Mouse (Mus musculus) liver, postnatal 0 days (tissue): ENCODE measurements at regions not wholly inside any gene's neighbourhood (a gene's known extent, or its start where the extent isn't known, plus 50 kb on each side); places are given as distances from the start of the nearest gene placed in this dataset.

Source experiments
- ATAC-seq: fragments of 200-750 bp; cut with Nextera tagmentation; 2 replicates; pipeline ENCODE4 v1.8.0; 2017; ENCODE audit warnings: mild to moderate bottlenecking, moderate library complexity
- DNase-seq: peaks from one replicate; pipeline ENCODE4 v3.0.0-alpha.2; 2016
- H3K27ac ChIP-seq: fragments of 300-500 bp; sonication (generic); 2 replicates; pipeline ENCODE4 v1.5.1; 2014; ENCODE audit warnings: antibody characterized with exemption, moderate library complexity, mild to moderate bottlenecking, low read depth
- H3K27me3 ChIP-seq: fragments of 300-500 bp; sonication (generic); 2 replicates; pipeline ENCODE4 v1.6.1; 2014; ENCODE audit warnings: low read length, control low read depth, mixed read lengths; ENCODE audit not compliant: insufficient read depth
- H3K36me3 ChIP-seq: fragments of 300-500 bp; sonication (generic); replicated peaks from 2 replicates; pipeline ENCODE4 v1.6.1; 2014; ENCODE audit warnings: mild to moderate bottlenecking, control low read depth, low read length, moderate library complexity, mixed read lengths; ENCODE audit not compliant: insufficient read depth
- H3K4me1 ChIP-seq: fragments of 300-500 bp; sonication (generic); 2 replicates; pipeline ENCODE4 v1.6.1; 2014; ENCODE audit warnings: antibody characterized with exemption, mild to moderate bottlenecking, control low read depth; ENCODE audit not compliant: insufficient read depth
- H3K4me2 ChIP-seq: fragments of 300-500 bp; sonication (generic); 2 replicates; pipeline ENCODE4 v1.6.1; 2014; ENCODE audit warnings: low read depth, mild to moderate bottlenecking, low read length, moderate library complexity, mixed read lengths
- H3K4me3 ChIP-seq: fragments of 300-500 bp; sonication (generic); 2 replicates; pipeline ENCODE4 v1.5.1; 2014; ENCODE audit warnings: low read depth, low read length
- H3K9ac ChIP-seq: fragments of 300-500 bp; sonication (generic); replicated peaks from 2 replicates; pipeline ENCODE4 v1.6.1; 2014; ENCODE audit warnings: mild to moderate bottlenecking, moderate library complexity
- H3K9me3 ChIP-seq: fragments of 300-500 bp; sonication (generic); 2 replicates; pipeline ENCODE4 v1.6.1; 2016; ENCODE audit warnings: mild to moderate bottlenecking, control low read depth, low read length, mixed read lengths
- CTCF ChIP-seq: sonication (generic); IDR thresholded peaks from 2 replicates; pipeline ENCODE4 v1.5.1; 2016; ENCODE audit warnings: antibody characterized with exemption, low read depth
- EP300 ChIP-seq: IDR thresholded peaks from 2 replicates; pipeline ENCODE4 v1.6.1; 2016; ENCODE audit warnings: antibody characterized with exemption, low read depth, mild to moderate bottlenecking
- WGBS: fragments of 180-500 bp; shearing (Covaris S2); extraction: QIAGEN DNeasy Blood & Tissue Kit; methylation state at CpG from one replicate; pipeline ENCODE4 v1.1.7; 2014; ENCODE audit not compliant: insufficient replicate concordance; 5-methylcytosine and 5-hydroxymethylcytosine counted together

GRCm38 (mm10) chr5:51229806-51230205, 337.7 kb downstream of the Ppargc1a start:
- 81% methylated on average over 2 of the region's 2 CpGs for WGBS
- no peaks in the 10 kb centered on the region for H3K36me3 ChIP-seq
- H3K4me1 ChIP-seq: no peaks in the 10 kb centered on the region
- DNase-seq (no peak), ATAC-seq (no peak)
- H3K9me3 ChIP-seq: no peaks in the 10 kb centered on the region; the same call in 1 of the 2 replicates
- TF ChIP-seq EP300: no peak
- no peak for TF ChIP-seq CTCF
- H3K27me3 ChIP-seq: no peaks in the 10 kb centered on the region
- H3K27ac ChIP-seq: no peak overlapping the region
- no peak overlapping the region for H3K9ac ChIP-seq
- no peak overlapping the region for H3K4me3 ChIP-seq
- H3K4me2 ChIP-seq: no peak overlapping the region

GRCm38 (mm10) chr5:51227996-51228395, 339.5 kb downstream of the Ppargc1a start:
- H3K9ac ChIP-seq: no peak overlapping the region
- no peak for DNase-seq
- TF ChIP-seq CTCF: no peak
- no peak for TF ChIP-seq EP300
- H3K27ac ChIP-seq: no peak overlapping the region
- no peaks in the 10 kb centered on the region for H3K27me3 ChIP-seq
- no peak overlapping the region for H3K4me3 ChIP-seq
- no peaks in the 10 kb centered on the region for H3K36me3 ChIP-seq
- 68% methylated on average over 3 of the region's 3 CpGs for WGBS
- no peak overlapping the region for H3K4me2 ChIP-seq
- H3K4me1 ChIP-seq: no peaks in the 10 kb centered on the region
- no peak for ATAC-seq
- H3K9me3 ChIP-seq: no peaks in the 10 kb centered on the region; the same call in 1 of the 2 replicates

- H3K9me3 ChIP-seq: no peaks in the 10 kb centered on the region
- no peak overlapping the region for H3K4me2 ChIP-seq
- H3K4me3 ChIP-seq: no peak overlapping the region
- no peak overlapping the region for H3K27ac ChIP-seq
- ATAC-seq (no peak), DNase-seq (no peak)
- TF ChIP-seq EP300 (no peak), CTCF (no peak)
- no peaks in the 10 kb centered on the region for H3K36me3 ChIP-seq
- WGBS: 78% methylated on average over 1 of the region's 1 CpGs
- H3K9ac ChIP-seq: no peak overlapping the region
- H3K4me1 ChIP-seq: no peaks in the 10 kb centered on the region
- no peaks in the 10 kb centered on the region for H3K27me3 ChIP-seq
Observed at GRCm38 (mm10) chr5:51203266-51203665, 364.3 kb downstream of the Ppargc1a start.

- Histone ChIP-seq H3K4me2 (no peak overlapping the region), H3K27ac (no peak overlapping the region), H3K36me3 (no peaks in the 10 kb centered on the region), H3K4me3 (no peak overlapping the region), H3K4me1 (no peaks in the 10 kb centered on the region), H3K9ac (no peak overlapping the region), H3K27me3 (no peaks in the 10 kb centered on the region), H3K9me3 (no peaks in the 10 kb centered on the region)
- DNase-seq (no peak), ATAC-seq (no peak)
- WGBS: 81% methylated on average over 4 of the region's 4 CpGs
- TF ChIP-seq CTCF (no peak), EP300 (no peak)
Observed at GRCm38 (mm10) chr5:51202525-51203215, 364.9 kb downstream of the Ppargc1a start.

GRCm38 (mm10) chr5:51196393-51197347, 370.9 kb downstream of the Ppargc1a start:
- Histone ChIP-seq H3K9me3 (no peaks in the 10 kb centered on the region), H3K27me3 (no peaks in the 10 kb centered on the region), H3K27ac (no peak overlapping the region), H3K4me3 (no peak overlapping the region), H3K36me3 (no peaks in the 10 kb centered on the region), H3K4me1 (no peaks in the 10 kb centered on the region), H3K9ac (no peak overlapping the region), H3K4me2 (no peak overlapping the region)
- TF ChIP-seq CTCF (no peak), EP300 (no peak)
- WGBS: 71% methylated on average over 4 of the region's 4 CpGs
- DNase-seq (no peak), ATAC-seq (no peak)

- TF ChIP-seq EP300 (no peak), CTCF (no peak)
- no peak for DNase-seq
- H3K27ac ChIP-seq: no peak overlapping the region
- no peaks in the 10 kb centered on the region for H3K9me3 ChIP-seq
- no peak overlapping the region for H3K9ac ChIP-seq
- no peaks in the 10 kb centered on the region for H3K27me3 ChIP-seq
- 86% methylated on average over 3 of the region's 3 CpGs for WGBS
- H3K4me1 ChIP-seq: no peaks in the 10 kb centered on the region
- H3K4me2 ChIP-seq: no peak overlapping the region
- no peak overlapping the region for H3K4me3 ChIP-seq
- H3K36me3 ChIP-seq: no peaks in the 10 kb centered on the region
- ATAC-seq: no peak
Observed at GRCm38 (mm10) chr5:51190661-51191060, 376.9 kb downstream of the Ppargc1a start.
